Mouse (Mus musculus): ENCODE results near the gene Tns1.

The Tns1 gene

GRCm38 (mm10) chr1:74034736-74035135 is 89.5 kb downstream of the Tns1 start:
- no peak for DNase-seq (ENCODE audit: low read depth, low spot score)

DNA sequence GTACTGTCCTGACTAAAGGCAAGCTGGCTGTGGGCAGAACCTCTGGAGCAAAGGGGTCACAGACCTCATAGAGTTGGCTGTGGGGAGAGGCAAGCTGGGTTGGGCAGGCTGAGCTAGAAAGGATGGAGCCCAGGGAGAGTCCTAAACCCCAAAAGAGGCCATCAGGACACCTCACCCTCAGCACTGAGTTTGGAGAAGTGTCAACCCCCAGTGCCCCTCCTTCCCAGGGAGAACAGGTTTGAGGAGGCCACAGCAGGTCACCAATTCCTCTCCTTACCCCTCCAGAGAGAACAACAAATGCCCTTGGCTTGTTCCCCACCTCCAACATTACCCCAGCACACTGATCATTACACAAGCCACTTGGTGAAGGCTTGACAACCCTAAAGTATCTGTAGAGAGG is 90.0 kb downstream of the Tns1 start:
- no peak for DNase-seq (ENCODE audit: low read depth, low spot score)

GRCm38 (mm10) chr1:74033407-74033806 is 90.8 kb downstream of the Tns1 start:
- DNase-seq (ENCODE audit: low read depth, low spot score), result no peak

- no peak for DNase-seq (ENCODE audit: low read depth, low spot score)
Observed at GRCm38 (mm10) chr1:74032966-74033365, 91.3 kb downstream of the Tns1 start.

- no peak for DNase-seq (ENCODE audit: low read depth, low spot score)
Observed at GRCm38 (mm10) chr1:74031771-74032609, 92.3 kb downstream of the Tns1 start.

DNA sequence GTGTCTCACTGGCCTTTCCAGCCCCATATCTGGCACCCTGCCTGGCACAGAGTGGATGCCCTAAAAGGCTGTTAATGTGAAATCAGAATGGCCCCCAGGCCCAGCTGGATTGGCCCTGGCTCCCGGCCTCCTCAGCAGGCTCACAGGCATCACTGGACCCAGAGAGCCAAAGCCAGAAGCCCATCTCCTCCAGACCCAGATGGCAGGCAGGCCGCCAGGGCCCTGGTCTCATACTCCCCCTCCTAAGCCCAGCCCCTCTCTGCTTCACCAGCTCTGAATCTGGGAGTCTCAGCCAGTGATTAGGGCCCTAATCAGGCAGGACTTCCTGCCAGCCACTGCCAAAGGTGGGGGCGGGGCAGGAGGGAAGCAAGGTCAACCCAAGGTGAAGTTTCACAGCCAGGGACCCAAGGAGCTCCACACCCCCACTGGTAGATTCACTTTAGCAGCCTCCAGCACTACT is 93.3 kb downstream of the Tns1 start:
- peak; percentile 88 for DNase-seq (ENCODE audit: low read depth, low spot score)

GRCm38 (mm10) chr1:74030285-74030684 is 94.0 kb downstream of the Tns1 start:
- DNase-seq (ENCODE audit: low read depth, low spot score), result no peak

DNA sequence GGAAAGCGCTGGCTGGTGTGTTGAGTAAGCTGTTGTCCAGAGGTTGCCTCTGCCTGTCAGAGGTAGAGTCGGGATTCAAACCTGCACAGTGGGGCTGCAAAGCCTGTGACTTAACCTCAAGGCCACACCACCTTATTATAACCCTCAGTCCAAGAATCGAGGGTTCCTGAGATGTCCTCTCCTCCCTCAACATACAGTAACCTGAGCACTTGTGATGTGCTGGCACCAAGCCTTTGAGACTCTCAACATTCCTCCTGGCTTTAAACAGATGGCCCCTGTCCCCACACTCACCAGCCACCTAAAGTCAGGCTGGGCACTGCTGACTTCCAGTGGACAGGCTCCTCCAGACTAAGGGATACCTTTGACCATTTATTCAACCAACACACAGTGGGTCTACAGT is 94.6 kb downstream of the Tns1 start:
- no peak for DNase-seq (ENCODE audit: low read depth, low spot score)

- DNase-seq (ENCODE audit: low read depth, low spot score), result no peak
Observed at GRCm38 (mm10) chr1:74028881-74029266, 95.4 kb downstream of the Tns1 start.

GRCm38 (mm10) chr1:74028118-74028880 is 96.0 kb downstream of the Tns1 start:
- DNase-seq (ENCODE audit: low read depth, low spot score), result peak; percentile 56

DNA sequence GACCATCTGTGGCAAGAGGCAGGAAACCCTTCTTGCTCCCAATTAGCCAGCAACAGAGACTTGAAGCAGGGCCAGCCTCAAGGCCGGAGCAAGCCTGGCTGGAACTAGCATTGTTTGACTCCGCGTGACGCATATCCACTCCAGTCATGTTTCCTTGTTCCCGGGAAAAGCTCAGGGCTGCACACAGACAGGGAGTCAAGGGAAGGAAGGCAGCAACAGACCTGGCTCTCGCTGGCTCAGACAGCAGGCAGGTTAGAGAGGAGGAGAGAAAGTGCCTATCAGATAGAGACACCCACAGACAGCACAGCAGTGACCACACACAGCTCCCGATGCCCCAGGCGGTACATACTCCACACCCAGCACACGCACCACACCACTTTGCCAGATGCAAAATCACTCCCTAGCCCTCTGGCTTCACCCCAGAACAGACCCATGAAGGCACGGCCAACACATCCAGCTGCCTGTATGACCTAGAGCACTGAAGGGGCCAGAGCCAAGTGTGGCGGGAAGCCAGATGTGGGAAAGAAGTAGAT is 96.6 kb downstream of the Tns1 start:
- DNase-seq (ENCODE audit: low read depth, low spot score), result peak; percentile 47

DNA sequence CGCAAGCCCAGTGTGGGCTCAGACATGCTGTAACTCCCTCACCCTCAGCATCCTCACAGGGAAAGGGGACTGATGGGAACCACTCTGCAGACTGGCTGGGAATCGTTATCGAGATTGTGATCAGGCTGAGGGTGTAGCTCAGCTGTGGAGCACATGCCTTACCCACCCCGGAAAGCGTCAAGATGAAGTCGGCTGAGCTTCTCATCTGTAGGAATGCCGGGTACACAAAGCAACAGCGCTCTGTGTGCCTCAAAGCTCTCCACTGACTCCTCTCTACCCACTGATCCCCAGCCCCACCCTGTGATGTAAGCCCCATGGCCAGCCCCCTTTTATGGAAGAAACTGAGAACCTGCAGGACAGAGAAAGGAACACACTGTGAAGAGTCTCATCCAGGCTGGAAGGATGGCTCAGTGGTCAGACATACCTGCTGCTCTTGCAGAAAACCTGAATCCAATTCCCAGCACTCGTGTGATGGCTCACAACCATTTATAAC is 97.5 kb downstream of the Tns1 start:
- DNase-seq (ENCODE audit: low read depth, low spot score), result peak; percentile 40

DNA sequence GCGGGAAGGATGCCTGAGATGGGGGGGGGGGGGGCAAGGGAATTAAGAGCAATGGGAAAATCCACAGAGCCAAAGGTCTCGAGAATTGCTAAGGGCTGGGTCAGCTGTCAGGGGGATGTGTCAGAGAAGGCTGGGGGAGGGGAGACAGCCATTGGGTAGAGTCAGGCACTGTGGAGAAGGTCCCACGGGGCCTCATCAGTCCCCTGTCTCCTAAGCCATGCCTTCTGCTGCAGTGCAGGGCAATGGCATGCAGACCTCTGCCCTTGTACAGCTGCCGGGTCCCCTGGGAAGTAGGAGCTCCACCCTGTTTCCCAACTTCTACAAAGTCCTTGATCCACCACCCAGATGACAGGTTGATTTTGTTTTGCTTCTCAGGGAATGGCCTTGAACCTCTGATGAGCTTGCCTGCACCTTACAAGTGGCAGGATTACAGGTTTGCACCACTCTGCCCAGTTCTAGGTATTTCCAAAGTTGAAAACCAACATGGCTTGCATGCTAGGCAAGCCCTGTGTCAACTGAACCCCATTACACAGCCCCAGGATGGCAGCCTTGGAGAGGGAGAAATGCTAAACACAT is 98.5 kb downstream of the Tns1 start:
- DNase-seq (ENCODE audit: low read depth, low spot score), result no peak

GRCm38 (mm10) chr1:74025227-74025626 is 99.0 kb downstream of the Tns1 start:
- no peak for DNase-seq (ENCODE audit: low read depth, low spot score)

GRCm38 (mm10) chr1:74024452-74025190 is 99.6 kb downstream of the Tns1 start:
- DNase-seq (ENCODE audit: low read depth, low spot score), result peak; percentile 56

GRCm38 (mm10) chr1:74022998-74023397 is 101.3 kb downstream of the Tns1 start:
- no peak for DNase-seq (ENCODE audit: low read depth, low spot score)

DNA sequence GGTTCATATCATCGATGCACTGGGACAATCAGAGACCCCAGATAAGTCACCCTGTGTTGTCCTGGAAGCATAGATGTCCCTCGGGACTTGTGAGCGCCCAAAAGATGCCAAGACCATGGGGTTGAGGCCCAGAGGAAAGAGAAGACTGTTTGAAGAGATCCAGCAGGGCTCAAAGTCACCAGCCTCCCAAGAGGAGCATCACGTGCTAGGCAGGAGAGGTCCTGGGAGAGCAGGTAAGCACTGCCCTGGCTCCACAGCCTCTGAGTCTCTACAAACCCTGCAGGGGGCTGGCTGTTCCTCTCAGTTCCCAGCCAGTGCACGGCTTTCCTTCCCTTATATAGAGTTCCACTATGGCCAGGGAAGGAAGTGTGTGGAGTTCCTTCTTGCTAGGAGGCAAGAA is 101.7 kb downstream of the Tns1 start:
- DNase-seq (ENCODE audit: low read depth, low spot score), result no peak

- DNase-seq (ENCODE audit: low read depth, low spot score), result peak; percentile 60
Observed at GRCm38 (mm10) chr1:74020235-74020634, 104.0 kb downstream of the Tns1 start.

DNA sequence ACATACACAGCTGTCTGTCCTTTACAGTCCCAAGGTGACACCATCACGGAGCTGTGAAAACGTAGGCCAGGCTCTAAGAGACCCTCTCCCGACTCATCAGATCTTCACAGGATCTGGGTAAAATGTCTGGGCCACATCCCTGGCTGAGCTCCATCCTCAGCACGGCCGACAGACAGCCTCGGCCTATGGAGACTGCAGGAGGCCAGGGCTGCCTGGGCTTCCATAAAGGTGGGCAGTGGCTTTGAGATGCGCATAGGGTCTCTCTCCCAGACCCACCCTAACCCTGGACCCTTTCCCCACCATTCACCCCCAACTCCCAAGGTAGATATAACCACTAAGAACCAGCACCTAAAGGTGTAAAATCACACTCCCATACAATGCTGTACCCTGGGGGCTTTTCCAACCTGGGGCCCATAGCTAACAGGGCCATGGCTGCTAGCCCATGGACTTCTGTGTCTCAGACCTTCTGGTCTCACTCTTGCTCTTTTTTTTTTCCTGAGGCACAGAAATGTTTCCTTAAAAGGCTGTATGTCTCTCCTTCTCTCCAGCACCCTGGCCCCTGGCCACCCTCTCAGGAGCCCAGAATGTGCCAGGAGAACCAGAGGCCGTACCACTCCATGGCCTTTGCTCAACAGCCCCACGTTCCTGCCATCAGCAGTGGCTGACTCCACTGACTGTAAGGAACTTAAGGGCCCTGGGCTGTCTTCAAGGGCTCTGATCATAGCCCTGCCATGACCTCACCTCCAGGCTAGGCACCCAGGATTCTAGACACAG is 106.7 kb downstream of the Tns1 start:
- no peak for DNase-seq (ENCODE audit: low read depth, low spot score)

- no peak for DNase-seq (ENCODE audit: low read depth, low spot score)
Observed at GRCm38 (mm10) chr1:74016618-74017017, 107.6 kb downstream of the Tns1 start.
